Mouse (Mus musculus): Measurements from ENCODE around the gene Eef1e1. TPM values are rescaled to one million over a fixed set of nuclear protein-coding genes. Genes with fewer than 3 reads are reported as not detected.
"Not testable (repeated sequence)": the region's sequence is repeated elsewhere in the genome, so short reads cannot be mapped to it uniquely, and the experiment has no call there.

The Eef1e1 gene
- polyA plus RNA-seq, 1 experiment, result 11.3 TPM

DNA sequence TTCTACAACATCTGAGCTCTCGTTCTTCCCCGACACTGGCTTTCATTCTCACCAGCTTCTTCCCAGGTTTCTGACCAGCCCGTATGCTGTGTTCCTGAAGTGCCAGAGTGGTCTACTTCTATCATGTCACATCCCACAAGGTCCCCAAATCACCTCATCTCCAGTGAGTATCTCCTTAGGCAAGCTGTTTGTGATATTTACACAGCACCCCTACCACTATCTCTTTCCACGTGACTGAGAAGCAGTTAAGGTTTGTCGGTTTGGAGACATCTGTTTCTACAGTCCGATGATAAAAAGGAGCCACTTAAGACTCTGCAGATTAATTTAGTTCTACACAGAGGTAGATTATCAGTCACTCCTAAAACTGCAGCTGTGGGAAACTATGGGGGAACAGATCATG is 26.3 kb downstream of the Eef1e1 start:
- Histone ChIP-seq H3K4me3 (ENCODE audit: control insufficient read depth, insufficient read depth, low read length) (no peak overlapping the region), H3K27ac (ENCODE audit: control insufficient read depth, insufficient read depth, low read length) (no peak overlapping the region), H3K27me3 (ENCODE audit: control insufficient read depth, insufficient read depth, low read length) (no peaks in the 10 kb centered on the region), H3K4me1 (replicated peaks; ENCODE audit: control insufficient read depth, insufficient read depth, low read length) (peaks cover 4% of the 10 kb centered on the region), H3K36me3 (ENCODE audit: control insufficient read depth, insufficient read depth, low read length) (no peaks in the 10 kb centered on the region)
- no peak for TF ChIP-seq POLR2A (IDR thresholded peaks at IDR 0.05; ENCODE audit: control insufficient read depth, extremely low read depth, insufficient read depth, low read length, poor library complexity)
- TF ChIP-seq CTCF (IDR thresholded peaks at IDR 0.05; ENCODE audit: borderline replicate concordance, control insufficient read depth, extremely low read depth, insufficient read depth, low read length, poor library complexity), result no peak
- 98% methylated on average over 6 of the region's 6 CpGs for WGBS
- no peak for DNase-seq

DNA sequence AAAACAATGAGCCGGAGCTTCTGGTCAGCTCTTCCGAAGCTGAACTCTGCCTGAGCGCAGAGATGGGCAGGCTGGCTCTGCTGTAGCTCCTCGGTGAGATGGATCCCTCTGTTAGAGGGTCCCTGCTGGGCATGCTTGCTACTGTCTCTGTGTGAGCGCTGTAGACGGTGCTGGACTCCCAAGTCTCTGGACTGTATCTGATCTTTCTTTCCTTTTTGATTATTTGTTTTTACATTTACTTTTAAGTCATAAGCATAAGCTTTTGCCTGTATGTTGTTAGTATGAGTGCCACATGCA is 32.7 kb downstream of the Eef1e1 start:
- no peak overlapping the region for H3K27ac ChIP-seq (ENCODE audit: control insufficient read depth, insufficient read depth, low read length)
- 82% methylated on average over 6 of the region's 6 CpGs for WGBS
- no peak overlapping the region for H3K4me3 ChIP-seq (ENCODE audit: control insufficient read depth, insufficient read depth, low read length)

DNA sequence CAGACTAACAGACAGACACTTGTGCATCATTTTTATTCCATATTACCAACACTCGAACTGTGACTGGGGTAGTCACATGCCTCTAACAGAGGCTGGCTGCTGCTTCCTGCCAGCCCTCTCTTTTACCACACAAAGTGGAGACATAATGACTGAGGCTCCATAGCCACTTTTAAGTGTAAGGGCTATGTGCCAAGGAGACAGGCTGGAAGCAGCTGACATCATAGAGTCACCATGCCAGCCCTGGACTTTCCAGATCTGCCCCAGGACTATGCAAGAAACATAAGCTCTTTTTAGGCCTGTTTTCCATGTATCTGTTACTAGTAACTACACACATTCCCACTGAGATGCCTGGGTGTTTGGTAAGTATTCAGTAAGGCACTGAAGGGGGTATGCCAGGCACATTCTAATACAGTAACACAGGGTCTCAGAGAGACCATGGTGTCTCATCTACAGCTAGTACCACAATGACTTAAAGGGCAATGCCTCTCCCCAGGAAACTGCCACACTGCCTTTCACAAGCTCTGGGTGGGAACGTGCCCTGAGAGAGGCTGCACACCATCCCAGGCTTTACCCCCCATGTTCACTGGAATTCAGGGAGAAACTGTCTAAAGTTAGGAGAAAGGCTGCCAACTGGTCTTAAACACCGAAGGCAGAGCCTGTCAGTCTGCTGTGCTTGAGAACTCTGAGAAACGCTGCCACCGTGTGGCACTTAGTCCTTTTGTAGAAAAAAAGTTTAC is 33.2 kb downstream of the Eef1e1 start:
- Histone ChIP-seq H3K27me3 (ENCODE audit: control insufficient read depth, insufficient read depth, low read length) (no peaks in the 10 kb centered on the region), H3K4me1 (replicated peaks; ENCODE audit: control insufficient read depth, insufficient read depth, low read length) (no peaks in the 10 kb centered on the region), H3K27ac (ENCODE audit: control insufficient read depth, insufficient read depth, low read length) (no peak overlapping the region), H3K36me3 (ENCODE audit: control insufficient read depth, insufficient read depth, low read length) (no peaks in the 10 kb centered on the region), H3K4me3 (ENCODE audit: control insufficient read depth, insufficient read depth, low read length) (no peak overlapping the region)
- no peak for DNase-seq
- WGBS, result 60% methylated on average over 5 of the region's 5 CpGs
- TF ChIP-seq CTCF (IDR thresholded peaks at IDR 0.05; ENCODE audit: borderline replicate concordance, control insufficient read depth, extremely low read depth, insufficient read depth, low read length, poor library complexity), result no peak
- TF ChIP-seq POLR2A (IDR thresholded peaks at IDR 0.05; ENCODE audit: control insufficient read depth, extremely low read depth, insufficient read depth, low read length, poor library complexity), result no peak

More for the DNA sequence above, 32.7 kb downstream of the Eef1e1 start:
- TF ChIP-seq CTCF (IDR thresholded peaks at IDR 0.05; ENCODE audit: borderline replicate concordance, control insufficient read depth, extremely low read depth, insufficient read depth, low read length, poor library complexity), result no peak
- TF ChIP-seq POLR2A (IDR thresholded peaks at IDR 0.05; ENCODE audit: control insufficient read depth, extremely low read depth, insufficient read depth, low read length, poor library complexity), result no peak
- Histone ChIP-seq H3K4me1 (replicated peaks; ENCODE audit: control insufficient read depth, insufficient read depth, low read length) (no peaks in the 10 kb centered on the region), H3K36me3 (ENCODE audit: control insufficient read depth, insufficient read depth, low read length) (no peaks in the 10 kb centered on the region), H3K27me3 (ENCODE audit: control insufficient read depth, insufficient read depth, low read length) (no peaks in the 10 kb centered on the region)
- DNase-seq, result no peak

DNA sequence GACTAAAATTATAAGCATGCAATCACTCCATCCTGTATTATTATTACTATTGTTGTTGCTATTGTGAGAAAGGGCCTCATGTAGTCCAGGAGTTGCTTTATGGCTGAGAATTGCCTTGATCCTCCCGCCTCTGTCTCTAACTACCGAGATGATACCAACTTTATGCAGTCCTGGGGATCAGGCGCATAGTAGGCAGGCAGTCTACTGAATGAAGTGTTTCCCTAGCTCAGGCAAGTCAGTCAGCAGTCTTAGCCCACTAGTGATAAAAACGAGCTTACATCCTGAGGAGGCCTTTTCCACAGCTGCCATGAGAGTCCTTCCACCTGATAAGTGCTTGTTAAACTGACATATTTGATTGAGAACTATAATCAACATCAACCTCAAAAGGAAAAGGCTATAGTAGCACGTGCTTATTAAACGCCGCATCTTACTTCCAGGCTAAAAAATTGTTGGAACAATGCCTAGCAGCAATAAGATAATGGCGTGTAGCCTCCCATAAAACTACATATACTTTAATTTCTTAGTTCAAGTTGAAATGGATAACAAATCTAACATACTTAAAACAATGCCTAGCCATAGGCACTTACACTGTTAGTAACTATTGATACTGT is 34.5 kb downstream of the Eef1e1 start:
- TF ChIP-seq POLR2A (IDR thresholded peaks at IDR 0.05; ENCODE audit: control insufficient read depth, extremely low read depth, insufficient read depth, low read length, poor library complexity), result no peak
- TF ChIP-seq CTCF (IDR thresholded peaks at IDR 0.05; ENCODE audit: borderline replicate concordance, control insufficient read depth, extremely low read depth, insufficient read depth, low read length, poor library complexity), result no peak
- H3K4me3 ChIP-seq (ENCODE audit: control insufficient read depth, insufficient read depth, low read length), result no peak overlapping the region
- no peaks in the 10 kb centered on the region for H3K27me3 ChIP-seq (ENCODE audit: control insufficient read depth, insufficient read depth, low read length)
- no peak for DNase-seq
- H3K36me3 ChIP-seq (ENCODE audit: control insufficient read depth, insufficient read depth, low read length), result no peaks in the 10 kb centered on the region
- 96% methylated on average over 8 of the region's 8 CpGs for WGBS
- H3K27ac ChIP-seq (ENCODE audit: control insufficient read depth, insufficient read depth, low read length), result no peak overlapping the region
- no peaks in the 10 kb centered on the region for H3K4me1 ChIP-seq (replicated peaks; ENCODE audit: control insufficient read depth, insufficient read depth, low read length)

DNA sequence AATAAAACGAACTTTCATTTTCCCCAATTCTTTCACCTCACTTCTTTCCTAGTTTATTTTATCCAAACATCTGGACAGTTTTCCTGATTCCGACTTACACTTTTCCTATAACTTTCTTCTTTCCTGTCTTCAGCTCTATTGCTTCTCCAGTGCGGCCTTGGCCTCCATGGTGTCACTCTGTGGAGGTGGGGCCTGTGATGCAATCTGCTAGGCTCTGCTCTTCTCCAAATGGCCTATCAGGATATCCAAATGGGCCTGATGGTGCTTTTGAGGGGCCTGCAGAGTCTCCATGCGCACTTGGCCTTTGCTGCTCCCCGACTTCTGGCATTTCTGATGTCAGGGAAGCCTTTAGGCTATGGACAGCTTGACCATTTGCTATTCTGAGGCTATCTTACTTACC is 35.6 kb downstream of the Eef1e1 start:
- no peak overlapping the region for H3K27ac ChIP-seq (ENCODE audit: control insufficient read depth, insufficient read depth, low read length)
- DNase-seq, result no peak
- TF ChIP-seq POLR2A (IDR thresholded peaks at IDR 0.05; ENCODE audit: control insufficient read depth, extremely low read depth, insufficient read depth, low read length, poor library complexity) (no peak), CTCF (IDR thresholded peaks at IDR 0.05; ENCODE audit: borderline replicate concordance, control insufficient read depth, extremely low read depth, insufficient read depth, low read length, poor library complexity) (no peak)
- no peaks in the 10 kb centered on the region for H3K4me1 ChIP-seq (replicated peaks; ENCODE audit: control insufficient read depth, insufficient read depth, low read length)
- H3K27me3 ChIP-seq (ENCODE audit: control insufficient read depth, insufficient read depth, low read length), result no peaks in the 10 kb centered on the region
- H3K4me3 ChIP-seq (ENCODE audit: control insufficient read depth, insufficient read depth, low read length), result no peak overlapping the region
- 94% methylated on average over 5 of the region's 5 CpGs for WGBS
- no peaks in the 10 kb centered on the region for H3K36me3 ChIP-seq (ENCODE audit: control insufficient read depth, insufficient read depth, low read length)

DNA sequence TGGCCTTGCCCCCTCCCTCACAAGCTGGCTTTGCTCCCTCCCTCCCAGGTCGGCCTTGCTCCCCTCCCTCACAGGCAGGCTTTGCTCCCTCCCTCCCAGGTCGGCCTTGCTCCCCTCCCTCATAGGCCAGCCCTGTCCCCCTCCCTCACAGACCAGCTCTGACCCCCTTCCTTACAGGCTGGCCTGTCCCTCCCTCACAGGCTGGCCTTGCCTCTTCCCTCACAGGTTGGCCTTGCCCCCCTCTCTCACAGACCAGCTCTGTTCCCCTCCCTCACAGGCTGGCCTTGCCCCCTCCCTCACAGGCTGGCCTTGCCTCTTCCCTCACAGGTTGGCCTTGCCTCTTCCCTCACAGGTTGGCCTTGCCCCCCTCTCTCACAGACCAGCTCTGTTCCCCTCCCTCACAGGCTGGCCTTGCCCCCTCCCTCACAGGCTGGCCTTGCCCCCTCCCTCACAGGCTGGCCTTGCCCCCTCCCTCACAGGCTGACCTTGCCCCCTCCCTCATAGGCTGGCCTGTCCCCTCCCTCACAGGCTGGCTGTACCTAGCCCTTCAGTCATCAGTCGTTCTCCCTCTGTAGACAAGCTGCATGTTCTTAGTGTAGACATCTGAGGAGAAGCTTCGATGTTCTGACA is 40.7 kb downstream of the Eef1e1 start:
- not testable (repeated sequence) for DNase-seq; H3K27ac ChIP-seq (ENCODE audit: control insufficient read depth, insufficient read depth, low read length); H3K4me1 ChIP-seq (replicated peaks; ENCODE audit: control insufficient read depth, insufficient read depth, low read length); H3K36me3 ChIP-seq (ENCODE audit: control insufficient read depth, insufficient read depth, low read length); H3K4me3 ChIP-seq (ENCODE audit: control insufficient read depth, insufficient read depth, low read length); H3K27me3 ChIP-seq (ENCODE audit: control insufficient read depth, insufficient read depth, low read length)
- 85% methylated on average over 4 of the region's 4 CpGs for WGBS
